Mouse (Mus musculus) thymus, adult 2 months (tissue): ENCODE measurements around the gene Ubxn2a. TPM values are rescaled to one million over a fixed set of nuclear protein-coding genes. Genes with fewer than 3 reads are reported as not detected.

Experiments used
- DNase-seq: peaks from one replicate; pipeline ENCODE4 v3.0.0; 2021
- H3K27ac ChIP-seq: fragments of 200-500 bp; 2 replicates; pipeline ENCODE4 v1.5.1; 2012; ENCODE audit warnings: low read length, control low read depth; ENCODE audit not compliant: control insufficient read depth, insufficient read depth
- H3K27me3 ChIP-seq: fragments of 200-500 bp; 2 replicates; pipeline ENCODE4 v1.6.1; 2012; ENCODE audit warnings: mild to moderate bottlenecking, low read length, moderate library complexity, mixed read lengths; ENCODE audit not compliant: control insufficient read depth, insufficient read depth
- H3K36me3 ChIP-seq: fragments of 200-500 bp; 2 replicates; pipeline ENCODE4 v1.6.1; 2012; ENCODE audit warnings: mild to moderate bottlenecking, low read length, moderate library complexity; ENCODE audit not compliant: control insufficient read depth, insufficient read depth
- H3K4me1 ChIP-seq: fragments of 200-500 bp; replicated peaks from 2 replicates; pipeline ENCODE4 v1.6.1; 2012; ENCODE audit warnings: low read length; ENCODE audit not compliant: control insufficient read depth, insufficient read depth
- H3K4me3 ChIP-seq: fragments of 200-500 bp; 2 replicates; pipeline ENCODE4 v1.5.1; 2012; ENCODE audit warnings: mild to moderate bottlenecking, low read length, control low read depth, moderate library complexity; ENCODE audit not compliant: control insufficient read depth, insufficient read depth
- CTCF ChIP-seq: fragments of 200-500 bp; IDR thresholded peaks from 2 replicates; pipeline ENCODE4 v1.5.1; 2012; ENCODE audit warnings: mild to moderate bottlenecking, control low read depth, low read length, moderate library complexity, borderline replicate concordance; ENCODE audit not compliant: control insufficient read depth, poor library complexity, insufficient read depth; ENCODE audit errors: extremely low read depth
- POLR2A ChIP-seq: fragments of 200-500 bp; IDR thresholded peaks from 2 replicates; pipeline ENCODE4 v1.6.1; 2012; ENCODE audit warnings: mild to moderate bottlenecking, low read length, control low read depth, moderate library complexity; ENCODE audit not compliant: control insufficient read depth, poor library complexity, insufficient read depth; ENCODE audit errors: extremely low read depth
- WGBS: fragments of 180-500 bp; shearing (Covaris S2); methylation state at CpG from one replicate; pipeline ENCODE4 v1.1.7; 2018; 5-methylcytosine and 5-hydroxymethylcytosine counted together
- polyA plus RNA-seq: library from polyadenylated mRNA; depleted of rRNA; stranded (reverse); fragments of >200 nt; gene quantifications from 2 replicates; pipeline ENCODE4 v1.2.3, GENCODE M21; 2012

Ubxn2a gene
- polyA plus RNA-seq, 1 experiment: 3.3 TPM

DNA sequence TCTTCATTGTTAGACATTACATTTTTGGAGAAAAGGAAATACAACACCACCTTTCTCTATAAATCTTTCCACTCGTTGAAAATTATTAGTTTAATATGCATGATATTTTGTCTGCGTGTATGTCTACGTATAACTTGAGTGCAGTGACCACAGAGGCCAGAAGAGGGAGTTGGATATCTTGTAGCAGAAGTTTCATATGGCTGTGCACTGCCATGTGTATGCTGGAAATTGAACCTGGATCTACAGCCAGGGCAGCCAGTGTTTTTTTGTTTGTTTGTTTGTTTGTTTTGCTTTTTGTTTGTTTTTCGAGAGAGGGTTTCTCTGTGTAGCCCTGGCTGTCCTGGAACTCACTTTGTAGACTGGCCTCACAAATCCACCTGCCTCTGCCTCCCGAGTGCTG, 28.5 kb downstream of the Ubxn2a start:
- Histone ChIP-seq H3K27me3 (no peaks in the 10 kb centered on the region), H3K36me3 (peaks cover 15% of the 10 kb centered on the region), H3K4me1 (peaks cover 4% of the 10 kb centered on the region), H3K4me3 (no peak overlapping the region), H3K27ac (no peak overlapping the region)
- peak; percentile 13 for DNase-seq
- WGBS: 98% methylated on average over 5 of the region's 5 CpGs
- TF ChIP-seq CTCF (no peak), POLR2A (no peak)

DNA sequence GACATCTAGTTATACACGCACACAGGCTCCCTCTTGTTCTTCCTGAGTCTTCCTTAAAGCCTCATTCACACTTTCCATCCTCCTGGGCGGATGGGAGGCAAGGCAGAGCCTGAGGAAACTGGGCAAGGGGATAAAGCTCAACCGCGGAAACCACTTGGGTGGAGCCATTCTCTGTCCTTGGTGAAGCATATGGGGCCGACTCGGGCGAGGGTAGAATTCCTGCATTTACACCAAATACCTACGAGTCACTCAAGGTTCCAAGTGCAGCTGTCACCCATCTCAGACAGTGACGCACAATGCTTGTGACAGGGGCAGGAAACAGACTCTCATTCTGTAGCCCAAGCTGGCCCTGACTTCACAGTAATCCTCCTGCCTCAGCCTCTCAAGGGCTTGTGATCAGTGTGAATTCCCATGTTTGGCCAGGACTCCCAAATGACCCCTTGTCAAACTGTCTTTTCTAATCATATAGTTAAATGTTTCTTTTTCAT, 29.2 kb downstream of the Ubxn2a start:
- H3K36me3 ChIP-seq: peaks cover 15% of the 10 kb centered on the region

DNA sequence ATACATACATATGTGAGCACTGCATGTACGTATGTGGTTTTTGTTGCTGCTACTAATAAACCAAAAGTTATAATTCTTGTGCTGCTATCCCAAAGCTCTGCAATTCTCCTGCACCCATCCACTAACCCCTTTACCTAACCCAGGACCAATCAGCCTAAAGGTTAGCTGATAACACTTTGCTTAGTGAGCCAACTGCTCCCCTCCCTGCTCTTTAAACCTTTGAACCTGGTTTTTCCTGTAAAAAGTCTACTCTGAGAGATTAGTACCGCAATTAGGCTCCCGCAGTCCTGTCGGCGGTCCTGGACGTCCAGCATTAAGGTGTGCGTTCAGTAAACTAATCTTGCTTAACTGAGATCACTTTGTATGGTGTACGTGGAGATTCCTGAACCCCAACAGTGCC, 31.9 kb downstream of the Ubxn2a start:
- DNase-seq: no peak
- Histone ChIP-seq H3K27me3 (no peaks in the 10 kb centered on the region), H3K4me1 (peaks cover 8% of the 10 kb centered on the region), H3K27ac (no peak overlapping the region), H3K4me3 (no peak overlapping the region), H3K36me3 (peaks cover 7% of the 10 kb centered on the region)
- 95% methylated on average over 8 of the region's 8 CpGs for WGBS
- TF ChIP-seq CTCF: no peak
- TF ChIP-seq POLR2A: no peak

More for the DNA sequence above, 29.2 kb downstream of the Ubxn2a start:
- Histone ChIP-seq H3K27me3 (no peaks in the 10 kb centered on the region), H3K4me3 (no peak overlapping the region), H3K27ac (no peak overlapping the region), H3K4me1 (peaks cover 8% of the 10 kb centered on the region)
- WGBS: 64% methylated on average over 9 of the region's 9 CpGs
- DNase-seq: no peak
- TF ChIP-seq CTCF (no peak), POLR2A (no peak)

DNA sequence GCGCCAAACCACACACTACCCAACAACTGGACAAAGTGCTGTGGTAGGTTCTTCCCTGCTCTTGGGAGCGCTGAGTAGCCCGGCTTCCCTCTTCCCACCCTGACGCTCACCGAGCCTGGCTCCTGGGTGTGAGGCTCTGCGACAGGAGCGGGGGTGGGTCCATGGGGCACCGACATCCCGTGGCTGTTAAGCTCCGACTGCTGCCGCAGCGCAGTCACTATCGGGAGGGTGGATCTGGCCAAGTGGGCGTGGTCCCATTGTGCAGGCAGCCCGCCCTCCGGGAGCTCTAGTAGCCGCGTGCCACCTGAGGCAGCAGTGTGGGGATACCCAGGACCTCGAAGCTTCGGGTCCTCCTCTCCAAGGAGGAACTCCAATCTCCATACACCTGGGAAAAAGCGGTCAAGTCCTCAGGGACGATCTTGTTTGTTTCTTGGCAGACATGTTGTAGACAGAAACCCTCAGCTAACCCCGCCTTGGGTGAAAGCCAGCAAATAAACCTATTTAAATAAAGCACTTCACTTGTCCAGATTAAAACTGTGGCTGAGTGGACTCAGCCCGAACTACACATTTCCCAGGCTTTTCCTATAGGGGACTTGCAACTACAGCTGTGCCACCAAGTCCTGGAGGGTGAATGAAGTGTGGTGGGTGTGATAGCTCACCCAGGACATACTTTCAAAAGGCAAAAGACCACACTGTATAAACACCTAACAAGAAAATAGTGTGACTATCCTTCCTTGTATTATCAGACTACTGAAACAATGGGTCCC, 33.2 kb downstream of the Ubxn2a start, which contains the start of gene Mfsd2b:
TSS of gene Mfsd2b (minus strand) at position 199 of the 767 bp plus-strand sequence.
- WGBS: 5% methylated on average over 24 of the region's 24 CpGs
- DNase-seq: peak; percentile 71
- peaks cover 3% of the 10 kb centered on the region for H3K36me3 ChIP-seq
- H3K4me3 ChIP-seq: no peak within 1 kb of the TSS
- peaks cover 8% of the 10 kb centered on the region for H3K4me1 ChIP-seq
- no peak within 1 kb of the TSS for H3K27ac ChIP-seq
- no peaks in the 10 kb centered on the region for H3K27me3 ChIP-seq
- TF ChIP-seq CTCF: no peak
- no peak for TF ChIP-seq POLR2A

DNA sequence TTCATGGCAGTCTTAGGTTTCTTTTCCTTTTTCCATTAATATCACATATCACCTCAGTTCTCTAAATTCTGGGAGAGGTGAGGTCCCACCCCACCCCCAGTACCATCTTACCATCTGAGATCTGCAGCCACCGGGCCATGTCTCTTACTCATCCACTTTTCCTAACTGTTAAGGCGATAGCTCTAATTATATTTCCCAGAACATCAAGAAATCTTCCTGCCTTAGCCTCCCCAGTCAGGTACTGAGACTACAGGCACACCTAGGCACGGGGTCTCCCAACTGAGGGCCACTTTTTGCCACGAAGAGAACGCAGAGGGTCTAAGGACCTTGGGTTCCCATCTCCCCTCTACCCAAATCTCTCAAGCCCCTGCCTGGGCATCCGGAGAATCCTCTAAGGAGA, 34.0 kb downstream of the Ubxn2a start:
- Histone ChIP-seq H3K27ac (no peak overlapping the region), H3K4me1 (peaks cover 8% of the 10 kb centered on the region), H3K36me3 (no peaks in the 10 kb centered on the region), H3K4me3 (no peak overlapping the region), H3K27me3 (no peaks in the 10 kb centered on the region)
- no peak for DNase-seq
- TF ChIP-seq POLR2A (no peak), CTCF (no peak)
- 92% methylated on average over 6 of the region's 6 CpGs for WGBS

DNA sequence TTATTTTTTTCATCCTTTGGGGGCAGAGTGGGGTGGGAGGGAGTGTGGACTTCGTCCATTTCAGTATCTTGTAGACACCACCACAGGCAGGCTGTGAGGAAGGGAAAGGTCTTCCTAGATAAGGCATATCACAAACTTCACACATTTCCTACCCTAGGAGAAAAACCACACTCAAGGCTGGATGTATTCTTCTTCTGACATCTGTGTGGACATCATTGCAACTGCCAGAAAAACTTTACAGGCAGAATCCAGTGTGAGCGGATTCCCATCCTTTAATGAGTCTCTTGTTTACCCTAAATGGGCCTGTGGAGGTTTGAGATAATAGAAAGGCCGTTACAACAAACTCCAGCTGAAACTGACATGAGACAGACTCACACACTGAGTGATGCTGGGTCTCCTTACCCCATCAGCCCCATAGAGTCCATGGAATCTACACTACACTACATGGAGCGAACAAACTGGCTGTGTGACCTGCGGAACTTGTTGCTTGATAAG, 34.5 kb downstream of the Ubxn2a start:
- Histone ChIP-seq H3K36me3 (no peaks in the 10 kb centered on the region), H3K27ac (no peak overlapping the region), H3K4me1 (peaks cover 8% of the 10 kb centered on the region), H3K4me3 (no peak overlapping the region), H3K27me3 (no peaks in the 10 kb centered on the region)
- DNase-seq: no peak
- WGBS: 91% methylated on average over 5 of the region's 5 CpGs
- TF ChIP-seq POLR2A (no peak), CTCF (no peak)
